Mouse (Mus musculus): ENCODE measurements around the gene Slc39a13.

DNA sequence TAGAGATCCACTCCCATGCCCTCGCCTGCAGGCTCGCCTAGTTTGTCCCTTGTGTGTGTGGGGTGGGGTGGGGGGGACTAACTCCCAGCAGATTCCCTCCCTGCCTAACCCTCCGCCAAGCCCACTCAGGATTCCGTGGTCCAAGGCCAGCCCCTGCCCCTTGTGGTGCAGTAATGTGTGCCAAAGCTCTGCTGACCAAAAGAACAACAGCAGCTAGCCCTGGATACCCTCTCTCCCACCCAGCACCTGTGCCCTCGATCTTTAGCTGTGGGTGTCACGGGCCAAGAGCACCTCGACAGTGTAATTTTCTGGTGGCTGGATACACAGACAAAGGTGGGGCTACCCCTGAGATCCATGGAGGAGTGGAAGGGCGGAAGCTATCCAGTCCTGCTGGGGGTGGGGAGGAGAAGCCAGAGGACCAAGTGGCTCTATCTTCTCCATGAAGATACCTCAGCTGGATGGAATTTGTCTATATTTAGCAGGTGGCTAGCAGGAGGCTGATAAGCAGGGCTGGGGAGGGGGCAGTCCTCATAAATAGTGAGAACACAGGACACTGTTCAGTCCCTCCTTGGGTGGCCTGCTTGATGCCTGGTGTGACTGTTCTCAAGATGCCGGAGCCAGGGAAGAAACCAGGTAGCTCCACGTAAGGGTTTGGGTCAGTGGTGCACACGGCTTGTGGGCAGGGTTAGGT lies 47.5 kb upstream of the Slc39a13 start, which contains the start of gene Mybpc3:
- TF ChIP-seq GATA1 (IDR thresholded peaks at IDR 0.05; ENCODE audit: borderline replicate concordance, low read length) (no peak), FLI1 (IDR thresholded peaks at IDR 0.05; ENCODE audit: low read length) (no peak)
